Comparison of ENCODE assay signal across 8 mouse cellular contexts in genomic region chr11:30952829-30953228, GRCm38 (mm10). TPM values are rescaled to one million over a fixed set of nuclear protein-coding genes. Genes with fewer than 3 reads are reported as not detected.
DNase-seq lines count a peak whose midpoint lies in the region; ATAC-seq and TF ChIP-seq lines count a peak whose summit lies in the region.

No protein-coding gene starts in this region.

- TF ChIP-seq POLR2A in embryonic fibroblast, embryonic 13.5 days (IDR thresholded peaks at IDR 0.05; ENCODE audit: low read depth, low read length), result no peak

- H3K9me3 ChIP-seq in neural tube, embryonic 11.5 days (ENCODE audit: control insufficient read depth, low read length), result peaks cover 3% of the 10 kb centered on the region; the same call in 1 of the 2 replicates
- peaks cover 10% of the 10 kb centered on the region for H3K9me3 ChIP-seq in limb, embryonic 13.5 days
- no peaks in the 10 kb centered on the region for H3K9me3 ChIP-seq in stomach, embryonic 16.5 days (replicated peaks; ENCODE audit: control insufficient read depth, low read length)

- TF ChIP-seq CTCF in embryonic fibroblast, embryonic 13.5 days (IDR thresholded peaks at IDR 0.05; ENCODE audit: borderline replicate concordance, insufficient read depth, low read length), result no peak

- WGBS in neural tube, embryonic 11.5 days, result 79% methylated on average over 5 of the region's 5 CpGs
- WGBS in limb, embryonic 13.5 days, result 59% methylated on average over 5 of the region's 5 CpGs
- WGBS in stomach, embryonic 16.5 days, result 42% methylated on average over 5 of the region's 5 CpGs

- H3K4me3 ChIP-seq in neural tube, embryonic 11.5 days (ENCODE audit: low read depth, low read length), result no peak overlapping the region; the same call in 1 of the 2 replicates
- H3K4me3 ChIP-seq in embryonic fibroblast, embryonic 13.5 days (ENCODE audit: insufficient read depth, low read length), result peak overlapping the region; percentile 72
- peak overlapping the region; percentile 83 for H3K4me3 ChIP-seq in limb, embryonic 13.5 days
- H3K4me3 ChIP-seq in stomach, embryonic 16.5 days (replicated peaks; ENCODE audit: low read length), result peak overlapping the region; percentile 92

- H3K4me1 ChIP-seq in neural tube, embryonic 11.5 days (ENCODE audit: control insufficient read depth, insufficient read depth, low read length), result no peaks in the 10 kb centered on the region
- no peaks in the 10 kb centered on the region for H3K4me1 ChIP-seq in embryonic fibroblast, embryonic 13.5 days (ENCODE audit: control insufficient read depth, insufficient read depth, low read length)
- peaks cover 15% of the 10 kb centered on the region for H3K4me1 ChIP-seq in limb, embryonic 13.5 days
- H3K4me1 ChIP-seq in stomach, embryonic 16.5 days (ENCODE audit: control insufficient read depth, insufficient read depth, low read length), result peaks cover 7% of the 10 kb centered on the region

- no peak overlapping the region for H3K27ac ChIP-seq in neural tube, embryonic 11.5 days (ENCODE audit: low read depth, low read length)
- H3K27ac ChIP-seq in embryonic fibroblast, embryonic 13.5 days (ENCODE audit: insufficient read depth, low read length), result no peak overlapping the region
- no peak overlapping the region for H3K27ac ChIP-seq in limb, embryonic 13.5 days
- no peak overlapping the region for H3K27ac ChIP-seq in stomach, embryonic 16.5 days (ENCODE audit: low read length)

- no peak for DNase-seq in neural tube, embryonic 11.5 days (ENCODE audit: low spot score)
- DNase-seq in neural tube, embryonic 10.5 days (ENCODE audit: extremely low spot score, low spot score), result no peak
- no peak for DNase-seq in layer of hippocampus, adult 8-10 months (ENCODE audit: low spot score in 2 of 2)
- DNase-seq in retina, embryonic 14.5 days (ENCODE audit: low spot score), result no peak
- DNase-seq in urinary bladder, postnatal 14 days (ENCODE audit: low spot score), result no peak

- peak overlapping the region; percentile 46 for H3K4me2 ChIP-seq in neural tube, embryonic 11.5 days (ENCODE audit: low read depth)
- peak overlapping the region; percentile 72 for H3K4me2 ChIP-seq in limb, embryonic 13.5 days (replicated peaks)
- peak overlapping the region; percentile 74 for H3K4me2 ChIP-seq in stomach, embryonic 16.5 days (ENCODE audit: low read depth, low read length)

- H3K27me3 ChIP-seq in neural tube, embryonic 11.5 days (ENCODE audit: control insufficient read depth, insufficient read depth, low read length), result no peaks in the 10 kb centered on the region
- no peaks in the 10 kb centered on the region for H3K27me3 ChIP-seq in limb, embryonic 13.5 days
- no peaks in the 10 kb centered on the region for H3K27me3 ChIP-seq in stomach, embryonic 16.5 days (ENCODE audit: control insufficient read depth, insufficient read depth, low read length)

- H3K36me3 ChIP-seq in neural tube, embryonic 11.5 days (ENCODE audit: control insufficient read depth, insufficient read depth, low read length), result no peaks in the 10 kb centered on the region
- H3K36me3 ChIP-seq in limb, embryonic 13.5 days, result peaks cover 43% of the 10 kb centered on the region
- peaks cover 10% of the 10 kb centered on the region for H3K36me3 ChIP-seq in stomach, embryonic 16.5 days (ENCODE audit: control insufficient read depth, insufficient read depth, low read length)

- no peak overlapping the region for H3K9ac ChIP-seq in neural tube, embryonic 11.5 days (ENCODE audit: low read length)
- H3K9ac ChIP-seq in limb, embryonic 13.5 days, result peak overlapping the region; percentile 90; the same call in 1 of the 2 replicates
- no peak overlapping the region for H3K9ac ChIP-seq in stomach, embryonic 16.5 days (ENCODE audit: low read length)

- no peak for ATAC-seq in neural tube, embryonic 11.5 days (ENCODE audit: insufficient read depth, low FRiP score, low TSS enrichment)
- ATAC-seq in limb, embryonic 13.5 days (ENCODE audit: low FRiP score, low read depth), result no peak
- no peak for ATAC-seq in stomach, embryonic 16.5 days (ENCODE audit: insufficient read depth, low FRiP score)

RNA-seq across cellular contexts. Expression of gene Erlec1, which starts 1.3 kb away (rescaled TPM):
- polyA plus RNA-seq in neural tube, embryonic 11.5 days (2014; fragmentation: Nextera tagmentation; extraction: Ambion mirVana), result 10.4 and 10.7 TPM in 2 replicates
- 103 and 108 TPM in 2 replicates for polyA plus RNA-seq in embryonic fibroblast, embryonic 13.5 days (2011; ENCODE audit: insufficient read length, low read depth, missing spikeins)
- 12.7 and 13.9 TPM in 2 replicates for polyA plus RNA-seq in limb, embryonic 13.5 days (2015; fragmentation: Nextera tagmentation; extraction: Ambion mirVana)
- polyA plus RNA-seq in stomach, embryonic 16.5 days (2015; fragmentation: Nextera tagmentation; extraction: Ambion mirVana), result 11.4 and 14.2 TPM in 2 replicates
- total RNA-seq in layer of hippocampus, adult 8-10 months (2022), result 10 to 100 TPM; 62.4 to 74.6 (median 70.3) TPM

RNA-seq across cellular contexts. Expression of gene Chac2, which starts 33.3 kb away (rescaled TPM):
- 13.4 and 15.3 TPM in 2 replicates for polyA plus RNA-seq in neural tube, embryonic 11.5 days (2014; fragmentation: Nextera tagmentation; extraction: Ambion mirVana)
- polyA plus RNA-seq in embryonic fibroblast, embryonic 13.5 days (2011; ENCODE audit: insufficient read length, low read depth, missing spikeins), result 12.3 and 14.7 TPM in 2 replicates
- 11.5 and 12.0 TPM in 2 replicates for polyA plus RNA-seq in limb, embryonic 13.5 days (2015; fragmentation: Nextera tagmentation; extraction: Ambion mirVana)
- polyA plus RNA-seq in stomach, embryonic 16.5 days (2015; fragmentation: Nextera tagmentation; extraction: Ambion mirVana), result 29.3 and 37.8 TPM in 2 replicates
- total RNA-seq in layer of hippocampus, adult 8-10 months (2022), result 10 to 100 TPM; 10.2 to 16.4 (median 13.1) TPM
